27 mouse cellular contexts compared by ENCODE assay signal in the genomic region with DNA sequence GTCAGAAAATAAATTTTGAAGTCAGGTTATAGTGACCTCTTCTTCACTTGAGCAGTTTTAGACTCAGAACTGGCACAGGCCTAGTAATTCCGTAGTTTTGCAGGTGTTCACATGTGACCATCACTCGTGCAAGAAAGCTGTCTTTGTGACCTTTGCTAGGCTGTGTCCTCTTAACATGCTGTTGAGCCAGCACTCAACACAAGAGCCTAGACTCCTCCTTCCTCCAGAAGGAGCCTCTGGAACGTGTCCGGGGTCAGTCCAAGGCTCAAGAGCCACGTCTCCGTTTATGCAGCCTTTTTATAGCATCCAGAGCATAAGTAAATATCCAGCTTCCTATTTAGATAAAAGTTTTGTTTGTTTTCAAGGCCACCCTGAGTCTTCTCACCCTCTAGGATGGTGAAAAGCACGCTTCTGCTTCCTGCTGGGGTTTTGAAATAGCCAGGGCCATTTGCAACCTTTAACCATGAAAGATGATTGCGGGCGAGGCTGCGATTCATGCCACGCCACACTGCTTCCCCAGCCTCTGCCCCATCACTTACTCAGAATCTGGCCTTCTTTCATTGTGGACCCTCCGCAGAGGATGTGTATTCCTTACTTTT. TPM values are rescaled to one million over a fixed set of nuclear protein-coding genes. Genes with fewer than 3 reads are reported as not detected.
A peak's percentile ranks its signal among the peaks of the same experiment; 100 is the strongest.
DNase-seq lines count a peak whose midpoint lies in the region; ATAC-seq and TF ChIP-seq lines count a peak whose summit lies in the region.
"Had no signal": no experiment of that assay in that cellular context is flagged by ENCODE, and none has a peak within 500 bp of the region (broad histone marks: within the 10 kb centered on the region; RNA-seq: fewer than 3 reads in every experiment).

No protein-coding gene starts in this region.

- H3K4me3 ChIP-seq in bone marrow, adult 2 months (replicated peaks; ENCODE audit: control insufficient read depth, low read depth, low read length), result no peak overlapping the region
- no peak overlapping the region for H3K4me3 ChIP-seq in intestine, embryonic 16.5 days (ENCODE audit: low read length)
- H3K4me3 ChIP-seq in kidney, embryonic 16.5 days (ENCODE audit: low read length), result no peak overlapping the region
- H3K4me3 ChIP-seq in heart, embryonic 10.5 days, result no peak overlapping the region
- H3K4me3 ChIP-seq: embryonic facial prominence, embryonic 15.5 days; forebrain, embryonic 15.5 days; hindbrain, embryonic 13.5 days; limb, embryonic 13.5 days; liver, embryonic 12.5 days; midbrain, embryonic 15.5 days; neural tube, embryonic 12.5 days had no signal

- H3K9ac ChIP-seq in intestine, embryonic 16.5 days (ENCODE audit: low read depth, low read length), result no peak overlapping the region
- no peak overlapping the region for H3K9ac ChIP-seq in kidney, embryonic 16.5 days (replicated peaks; ENCODE audit: low read length)
- H3K9ac ChIP-seq: embryonic facial prominence, embryonic 15.5 days; forebrain, embryonic 15.5 days; hindbrain, embryonic 13.5 days; limb, embryonic 13.5 days; liver, embryonic 12.5 days; midbrain, embryonic 15.5 days; neural tube, embryonic 12.5 days had no signal

- no peaks in the 10 kb centered on the region for H3K36me3 ChIP-seq in intestine, embryonic 16.5 days (ENCODE audit: control insufficient read depth, insufficient read depth, low read length)
- no peaks in the 10 kb centered on the region for H3K36me3 ChIP-seq in kidney, embryonic 16.5 days (ENCODE audit: insufficient read depth, low read length)
- H3K36me3 ChIP-seq in heart, embryonic 10.5 days, result no peaks in the 10 kb centered on the region
- H3K36me3 ChIP-seq: embryonic facial prominence, embryonic 15.5 days; forebrain, embryonic 15.5 days; limb, embryonic 13.5 days; liver, embryonic 12.5 days; midbrain, embryonic 15.5 days; neural tube, embryonic 12.5 days had no signal

- H3K27ac ChIP-seq in bone marrow, adult 2 months (ENCODE audit: control insufficient read depth, insufficient read depth, low read depth, low read length, poor library complexity), result peak overlapping the region; percentile 43; the same call in 1 of the 2 replicates
- H3K27ac ChIP-seq in intestine, embryonic 16.5 days (ENCODE audit: low read length), result 0 out of 2 replicates have a peak overlapping the region, but pooled peaks have one; percentile 0
- H3K27ac ChIP-seq in kidney, embryonic 16.5 days (ENCODE audit: low read length), result peak overlapping the region; percentile 20; the same call in 1 of the 2 replicates
- no peak overlapping the region for H3K27ac ChIP-seq in heart, embryonic 10.5 days
- H3K27ac ChIP-seq: embryonic facial prominence, embryonic 15.5 days; forebrain, embryonic 15.5 days; hindbrain, embryonic 13.5 days; limb, embryonic 13.5 days; liver, embryonic 12.5 days; midbrain, embryonic 15.5 days; neural tube, embryonic 12.5 days had no signal

- no peak overlapping the region for H3K4me2 ChIP-seq in intestine, embryonic 16.5 days (ENCODE audit: low read depth, low read length)
- no peak overlapping the region for H3K4me2 ChIP-seq in kidney, embryonic 16.5 days (replicated peaks; ENCODE audit: low read depth, low read length)
- H3K4me2 ChIP-seq: embryonic facial prominence, embryonic 15.5 days; forebrain, embryonic 15.5 days; hindbrain, embryonic 13.5 days; limb, embryonic 13.5 days; liver, embryonic 12.5 days; midbrain, embryonic 15.5 days; neural tube, embryonic 12.5 days had no signal

- TF ChIP-seq POLR2A in bone marrow, adult 2 months (IDR thresholded peaks at IDR 0.05; ENCODE audit: borderline replicate concordance, control insufficient read depth, low read depth, low read length), result no peak

- no peaks in the 10 kb centered on the region for H3K9me3 ChIP-seq in intestine, embryonic 16.5 days (ENCODE audit: control insufficient read depth, low read length)
- H3K9me3 ChIP-seq in kidney, embryonic 16.5 days (ENCODE audit: low read length), result no peaks in the 10 kb centered on the region
- no peaks in the 10 kb centered on the region for H3K9me3 ChIP-seq in heart, embryonic 10.5 days
- H3K9me3 ChIP-seq: embryonic facial prominence, embryonic 15.5 days; forebrain, embryonic 15.5 days; hindbrain, embryonic 13.5 days; limb, embryonic 13.5 days; liver, embryonic 12.5 days; midbrain, embryonic 15.5 days; neural tube, embryonic 12.5 days had no signal

- TF ChIP-seq CTCF in bone marrow, adult 2 months (IDR thresholded peaks at IDR 0.05; ENCODE audit: control insufficient read depth, insufficient read depth, low read length), result no peak

- H3K4me1 ChIP-seq in bone marrow, adult 2 months (ENCODE audit: control insufficient read depth, insufficient read depth, low read length), result no peaks in the 10 kb centered on the region; the same call in 1 of the 2 replicates
- H3K4me1 ChIP-seq in intestine, embryonic 16.5 days (ENCODE audit: control insufficient read depth, insufficient read depth, low read length), result no peaks in the 10 kb centered on the region
- peaks cover 41% of the 10 kb centered on the region for H3K4me1 ChIP-seq in kidney, embryonic 16.5 days (ENCODE audit: insufficient read depth, low read length)
- no peaks in the 10 kb centered on the region; the same call in 1 of the 2 replicates for H3K4me1 ChIP-seq in heart, embryonic 10.5 days
- H3K4me1 ChIP-seq: embryonic facial prominence, embryonic 15.5 days; hindbrain, embryonic 13.5 days; limb, embryonic 13.5 days; liver, embryonic 12.5 days; midbrain, embryonic 15.5 days; neural tube, embryonic 12.5 days had no signal

- H3K27me3 ChIP-seq in intestine, embryonic 16.5 days (replicated peaks; ENCODE audit: control insufficient read depth, insufficient read depth, low read length), result no peaks in the 10 kb centered on the region
- H3K27me3 ChIP-seq in kidney, embryonic 16.5 days (ENCODE audit: insufficient read depth, low read length), result no peaks in the 10 kb centered on the region
- H3K27me3 ChIP-seq in heart, embryonic 10.5 days (ENCODE audit: insufficient read depth, poor library complexity, severe bottlenecking), result peaks cover 28% of the 10 kb centered on the region; the same call in 1 of the 2 replicates
- H3K27me3 ChIP-seq: embryonic facial prominence, embryonic 15.5 days; forebrain, embryonic 15.5 days; hindbrain, embryonic 13.5 days; limb, embryonic 13.5 days; midbrain, embryonic 15.5 days; neural tube, embryonic 12.5 days had no signal

- 64% methylated on average over 12 of the region's 12 CpGs for WGBS in bone marrow, adult 2 months
- 49% methylated on average over 12 of the region's 12 CpGs for whole genome bisulfite sequencing in intestine, embryonic 16.5 days
- WGBS in kidney, embryonic 16.5 days, result 67% methylated on average over 12 of the region's 12 CpGs
- WGBS in large intestine, adult 2 months, result 19% methylated on average over 12 of the region's 12 CpGs
- 65% methylated on average over 12 of the region's 12 CpGs for WGBS in heart, embryonic 10.5 days

- peak; percentile 88 for ATAC-seq in intestine, embryonic 16.5 days
- ATAC-seq in kidney, embryonic 16.5 days (ENCODE audit: low FRiP score, low TSS enrichment), result no peak
- ATAC-seq: activated CD4-positive, CD25-positive, alpha-beta regulatory T cell, adult 4 months; forebrain, embryonic 15.5 days; liver, embryonic 12.5 days; midbrain, embryonic 15.5 days had no signal

- DNase-seq in large intestine, adult 2 months (ENCODE audit: low read depth, low spot score), result peak; percentile 43
- DNase-seq in embryo, embryonic 10 days (ENCODE audit: low spot score), result no peak
- no peak for DNase-seq in layer of hippocampus, adult 8-10 months (ENCODE audit: low spot score in 2 of 2)
- DNase-seq in heart, embryonic 10.5 days (ENCODE audit: low spot score), result no peak
- DNase-seq: adrenal gland, postnatal 10 days; cerebellum, adult 8-10 months; lung, adult 2 months; lung, postnatal 4 days; retina, postnatal 1 day; thymus, postnatal 4 days had no signal

RNA-seq across cellular contexts. Expression of gene Heatr6, which starts 38.9 kb away (rescaled TPM):
- 3.6 and 13.1 TPM in 2 replicates for polyA plus RNA-seq in bone marrow, adult 2 months (2011; ENCODE audit: insufficient read depth, insufficient read length, low replicate concordance, missing spikeins)
- 16.3 and 18.1 TPM in 2 replicates for polyA plus RNA-seq in intestine, embryonic 16.5 days (2015; fragmentation: Nextera tagmentation; extraction: Ambion mirVana)
- polyA plus RNA-seq in kidney, embryonic 16.5 days (2015; fragmentation: Nextera tagmentation; extraction: Ambion mirVana), result 23.6 and 27.2 TPM in 2 replicates
- polyA plus RNA-seq in large intestine, adult 2 months (2012; rRNA removed), result 12.1 and 24.6 TPM in 2 replicates
- total RNA-seq in layer of hippocampus, adult 8-10 months (2022), result 10 to 100 TPM; 16.7 to 22.0 (median 19.9) TPM
- polyA plus RNA-seq in heart, embryonic 10.5 days (2016; fragmentation: Nextera tagmentation; extraction: Ambion mirVana), result 16.1 and 19.9 TPM in 2 replicates

RNA-seq across cellular contexts. Expression of gene Wfdc21, which starts 45.7 kb away (rescaled TPM):
- 220 and 706 TPM in 2 replicates for polyA plus RNA-seq in bone marrow, adult 2 months (2011; ENCODE audit: insufficient read depth, insufficient read length, low replicate concordance, missing spikeins)
- 0.37 and 0.60 TPM in 2 replicates for polyA plus RNA-seq in intestine, embryonic 16.5 days (2015; fragmentation: Nextera tagmentation; extraction: Ambion mirVana)
- 0.71 TPM in 1 of 2 replicates, not detected in the other for polyA plus RNA-seq in kidney, embryonic 16.5 days (2015; fragmentation: Nextera tagmentation; extraction: Ambion mirVana)
- polyA plus RNA-seq in large intestine, adult 2 months (2012; rRNA removed), result 0.86 and 2.0 TPM in 2 replicates
- not detected for total RNA-seq in layer of hippocampus, adult 8-10 months (2022)
- polyA plus RNA-seq in heart, embryonic 10.5 days (2016; fragmentation: Nextera tagmentation; extraction: Ambion mirVana), result not detected in 2 replicates
- total RNA-seq: heart, postnatal 25 days; left cerebral cortex, postnatal 25 days had no signal
- polyA plus RNA-seq: activated CD4-positive, CD25-positive, alpha-beta regulatory T cell, adult 4 months; brain, embryonic 14.5 days; forebrain, embryonic 15.5 days; heart, embryonic 14.5 days; hindbrain, embryonic 13.5 days; limb, embryonic 13.5 days; midbrain, embryonic 15.5 days; neural tube, embryonic 12.5 days; stomach, embryonic 14.5 days had no signal

RNA-seq across cellular contexts. Expression of gene Hnf1b, which starts 57.4 kb away (rescaled TPM):
- not detected in 2 replicates for polyA plus RNA-seq in bone marrow, adult 2 months (2011; ENCODE audit: insufficient read depth, insufficient read length, low replicate concordance, missing spikeins)
- 9.0 and 9.8 TPM in 2 replicates for polyA plus RNA-seq in intestine, embryonic 16.5 days (2015; fragmentation: Nextera tagmentation; extraction: Ambion mirVana)
- 90.9 and 104 TPM in 2 replicates for polyA plus RNA-seq in kidney, embryonic 16.5 days (2015; fragmentation: Nextera tagmentation; extraction: Ambion mirVana)
- polyA plus RNA-seq in large intestine, adult 2 months (2012; rRNA removed), result 14.4 and 17.7 TPM in 2 replicates
- total RNA-seq in layer of hippocampus, adult 8-10 months (2022), result under 1 TPM in 3 of 4 experiments, not detected in 1; 0.32 to 0.66 (median 0.63) TPM
- polyA plus RNA-seq in heart, embryonic 10.5 days (2016; fragmentation: Nextera tagmentation; extraction: Ambion mirVana), result 0.14 and 2.0 TPM in 2 replicates
- total RNA-seq: gastrocnemius, adult 8-10 months; heart, postnatal 25 days had no signal
- polyA plus RNA-seq: activated CD4-positive, CD25-positive, alpha-beta regulatory T cell, adult 4 months; embryonic facial prominence, embryonic 15.5 days; forebrain, embryonic 15.5 days; limb, embryonic 13.5 days had no signal

Comparison
In these comparisons a context has a peak if more than half of its experiments do, and no peak if none do; other contexts are left out.
1. RNA of gene Wfdc21, which starts 45.7 kb away (polyA plus RNA-seq): 220 to 706 TPM in bone marrow, adult 2 months; 0.86 to 2.0 TPM in large intestine, adult 2 months, 0.71 TPM in kidney, embryonic 16.5 days, 0.37 to 0.60 TPM in intestine, embryonic 16.5 days and not detected in heart, embryonic 10.5 days; every median in the first group is over 10 times any median in the second.